Mouse (Mus musculus): ENCODE measurements at regions not wholly inside any gene's neighbourhood (a gene's known extent, or its start where the extent isn't known, plus 50 kb on each side); places are given as distances from the start of the nearest gene placed in this dataset.

- DNase-seq (ENCODE audit: low spot score in 2 of 2): peak; percentile 30 to 40
These were observed 572.6 kb upstream of the Robo2 start for GRCm38 (mm10) chr16:74984207-74984606.

GRCm38 (mm10) chr16:74966099-74966498 is 554.5 kb upstream of the Robo2 start:
- DNase-seq (ENCODE audit: low spot score in 2 of 2): no peak

GRCm38 (mm10) chr16:74929739-74930138 is 518.1 kb upstream of the Robo2 start:
- no peak for DNase-seq (ENCODE audit: low spot score in 2 of 2)

GRCm38 (mm10) chr16:74900835-74901234 is 489.2 kb upstream of the Robo2 start:
- DNase-seq (ENCODE audit: low spot score in 2 of 2): peak in 1 of 2 experiments; percentile 13

GRCm38 (mm10) chr16:74887724-74888123 is 476.1 kb upstream of the Robo2 start:
- no peak for DNase-seq (ENCODE audit: low spot score in 2 of 2)

- DNase-seq (ENCODE audit: low spot score in 2 of 2): no peak
These were observed 467.0 kb upstream of the Robo2 start for GRCm38 (mm10) chr16:74878603-74879002.

- DNase-seq (ENCODE audit: low spot score in 2 of 2): peak in 1 of 2 experiments; percentile 9
These were observed 462.1 kb upstream of the Robo2 start for GRCm38 (mm10) chr16:74873756-74874155.

- no peak for DNase-seq (ENCODE audit: low spot score in 2 of 2)
These were observed 446.1 kb upstream of the Robo2 start for GRCm38 (mm10) chr16:74857752-74858151.

- no peak for DNase-seq (ENCODE audit: low spot score in 2 of 2)
These were observed 428.4 kb upstream of the Robo2 start for GRCm38 (mm10) chr16:74840006-74840405.

- DNase-seq (ENCODE audit: low spot score in 2 of 2): no peak
These were observed 402.8 kb upstream of the Robo2 start for GRCm38 (mm10) chr16:74814386-74814785.

- no peak for DNase-seq (ENCODE audit: low spot score in 2 of 2)
These were observed 397.7 kb upstream of the Robo2 start for GRCm38 (mm10) chr16:74809154-74809825.

GRCm38 (mm10) chr16:74806775-74807174 is 395.1 kb upstream of the Robo2 start:
- no peak for DNase-seq (ENCODE audit: low spot score in 2 of 2)

- peak in 1 of 2 experiments; percentile 24 for DNase-seq (ENCODE audit: low spot score in 2 of 2)
These were observed 389.7 kb upstream of the Robo2 start for GRCm38 (mm10) chr16:74801296-74801695.

- no peak for DNase-seq (ENCODE audit: low spot score in 2 of 2)
These were observed 384.7 kb upstream of the Robo2 start for GRCm38 (mm10) chr16:74796303-74796653.

GRCm38 (mm10) chr16:74795360-74796302 is 384.0 kb upstream of the Robo2 start:
- no peak for DNase-seq (ENCODE audit: low spot score in 2 of 2)

- DNase-seq (ENCODE audit: low spot score in 2 of 2): no peak
These were observed 373.9 kb upstream of the Robo2 start for GRCm38 (mm10) chr16:74785365-74786119.

GRCm38 (mm10) chr16:74780388-74780787 is 368.8 kb upstream of the Robo2 start:
- no peak for DNase-seq (ENCODE audit: low spot score in 2 of 2)

- DNase-seq (ENCODE audit: low spot score in 2 of 2): no peak
These were observed 356.6 kb upstream of the Robo2 start for GRCm38 (mm10) chr16:74768264-74768663.

GRCm38 (mm10) chr16:74756720-74757345 is 345.2 kb upstream of the Robo2 start:
- no peak for DNase-seq (ENCODE audit: low spot score in 2 of 2)

GRCm38 (mm10) chr16:74750900-74751299 is 339.3 kb upstream of the Robo2 start:
- DNase-seq (ENCODE audit: low spot score in 2 of 2): no peak

- no peak for DNase-seq (ENCODE audit: low spot score in 2 of 2)
These were observed 337.4 kb upstream of the Robo2 start for GRCm38 (mm10) chr16:74749006-74749405.
